Mouse (Mus musculus): ENCODE measurements at regions not wholly inside any gene's neighbourhood (a gene's known extent, or its start where the extent isn't known, plus 50 kb on each side); places are given as distances from the start of the nearest gene placed in this dataset.

DNA sequence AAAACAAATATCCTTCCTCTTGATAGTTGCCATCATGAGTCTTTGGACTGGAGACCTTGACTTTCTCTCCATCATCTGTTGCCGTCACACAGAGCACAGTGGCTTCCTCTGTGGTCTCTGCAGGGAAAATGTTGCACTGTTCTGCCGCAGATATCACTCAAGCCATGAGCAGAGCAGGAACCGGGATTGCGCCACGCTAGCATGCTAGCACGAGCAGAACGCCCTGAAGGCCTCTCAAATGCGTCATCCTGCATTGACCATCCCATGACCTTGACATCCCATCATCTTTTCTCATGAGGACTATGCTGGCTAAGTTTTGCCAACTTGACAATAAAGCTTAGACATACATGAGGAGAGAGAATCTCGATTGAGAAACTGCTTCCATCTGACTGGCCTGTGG lies 134.6 kb upstream of the Thbs1 start:
- Histone ChIP-seq H3K36me3 (ENCODE audit: control insufficient read depth, insufficient read depth, low read length) (no peaks in the 10 kb centered on the region), H3K27me3 (replicated peaks; ENCODE audit: control insufficient read depth, insufficient read depth, low read length) (no peaks in the 10 kb centered on the region), H3K27ac (ENCODE audit: insufficient read depth, low read depth, low read length) (no peak overlapping the region), H3K4me1 (ENCODE audit: control insufficient read depth, insufficient read depth, low read length) (no peaks in the 10 kb centered on the region), H3K4me3 (ENCODE audit: insufficient read depth, low read depth, low read length) (no peak overlapping the region)
- WGBS: 89% methylated on average over 9 of the region's 9 CpGs
- no peak for DNase-seq
- TF ChIP-seq CTCF (conservative IDR thresholded peaks at IDR 0.05; ENCODE audit: insufficient read depth, insufficient read length, low read depth, low read length) (no peak), POLR2A (IDR thresholded peaks at IDR 0.05; ENCODE audit: low read depth, low read length) (no peak)

DNA sequence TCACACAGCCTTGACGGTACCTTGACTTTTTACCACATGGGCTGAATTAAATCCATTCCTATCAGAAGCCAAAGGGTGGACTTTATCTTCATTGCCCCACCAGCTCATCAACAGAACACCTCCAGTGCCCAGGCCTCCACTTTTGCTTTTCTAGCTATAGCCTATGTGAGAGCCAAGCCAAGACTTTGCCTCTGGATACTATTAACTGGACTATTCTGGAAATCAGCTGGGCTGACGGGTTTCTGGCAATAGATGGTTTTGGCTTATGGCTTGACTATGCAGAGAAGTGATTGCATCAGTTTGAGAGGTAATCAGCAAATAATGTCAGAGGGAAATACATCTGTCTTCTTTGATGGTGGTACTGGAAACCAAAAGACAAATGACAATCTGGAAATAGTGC lies 130.8 kb upstream of the Thbs1 start:
- 94% methylated on average over 2 of the region's 2 CpGs for WGBS
- H3K4me3 ChIP-seq (ENCODE audit: insufficient read depth, low read depth, low read length): no peak overlapping the region
- no peaks in the 10 kb centered on the region for H3K36me3 ChIP-seq (ENCODE audit: control insufficient read depth, insufficient read depth, low read length)

DNA sequence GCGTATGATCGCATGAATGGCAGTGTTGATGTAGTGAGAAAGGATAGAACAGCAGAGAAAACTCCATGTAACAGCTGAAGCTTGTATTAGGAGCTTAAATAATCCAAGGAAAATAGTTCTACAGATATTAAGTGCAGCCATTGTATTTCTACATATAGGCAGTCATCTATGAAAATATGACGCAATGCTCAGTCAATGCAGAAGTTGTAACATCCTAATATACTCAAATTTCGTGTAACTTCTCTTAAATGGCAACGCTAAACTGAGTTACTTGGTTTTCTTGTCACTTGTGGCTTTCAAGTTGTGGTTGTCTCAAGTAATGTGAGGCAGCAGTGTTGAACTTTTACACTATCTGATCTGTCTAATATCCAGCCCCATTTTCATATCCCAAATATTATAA lies 127.1 kb upstream of the Thbs1 start:
- no peaks in the 10 kb centered on the region for H3K36me3 ChIP-seq (ENCODE audit: control insufficient read depth, insufficient read depth, low read length)
- no peak overlapping the region for H3K27ac ChIP-seq (ENCODE audit: insufficient read depth, low read depth, low read length)
- 93% methylated on average over 5 of the region's 5 CpGs for WGBS
- TF ChIP-seq CTCF (conservative IDR thresholded peaks at IDR 0.05; ENCODE audit: insufficient read depth, insufficient read length, low read depth, low read length): no peak
- TF ChIP-seq POLR2A (IDR thresholded peaks at IDR 0.05; ENCODE audit: low read depth, low read length): no peak
- H3K4me3 ChIP-seq (ENCODE audit: insufficient read depth, low read depth, low read length): no peak overlapping the region
- DNase-seq: no peak
- no peaks in the 10 kb centered on the region for H3K27me3 ChIP-seq (replicated peaks; ENCODE audit: control insufficient read depth, insufficient read depth, low read length)
- H3K4me1 ChIP-seq (ENCODE audit: control insufficient read depth, insufficient read depth, low read length): no peaks in the 10 kb centered on the region

More for the DNA sequence above, 130.8 kb upstream of the Thbs1 start:
- no peaks in the 10 kb centered on the region for H3K27me3 ChIP-seq (replicated peaks; ENCODE audit: control insufficient read depth, insufficient read depth, low read length)
- H3K27ac ChIP-seq (ENCODE audit: insufficient read depth, low read depth, low read length): no peak overlapping the region
- no peak for DNase-seq
- H3K4me1 ChIP-seq (ENCODE audit: control insufficient read depth, insufficient read depth, low read length): no peaks in the 10 kb centered on the region
- no peak for TF ChIP-seq POLR2A (IDR thresholded peaks at IDR 0.05; ENCODE audit: low read depth, low read length)
- no peak for TF ChIP-seq CTCF (conservative IDR thresholded peaks at IDR 0.05; ENCODE audit: insufficient read depth, insufficient read length, low read depth, low read length)

DNA sequence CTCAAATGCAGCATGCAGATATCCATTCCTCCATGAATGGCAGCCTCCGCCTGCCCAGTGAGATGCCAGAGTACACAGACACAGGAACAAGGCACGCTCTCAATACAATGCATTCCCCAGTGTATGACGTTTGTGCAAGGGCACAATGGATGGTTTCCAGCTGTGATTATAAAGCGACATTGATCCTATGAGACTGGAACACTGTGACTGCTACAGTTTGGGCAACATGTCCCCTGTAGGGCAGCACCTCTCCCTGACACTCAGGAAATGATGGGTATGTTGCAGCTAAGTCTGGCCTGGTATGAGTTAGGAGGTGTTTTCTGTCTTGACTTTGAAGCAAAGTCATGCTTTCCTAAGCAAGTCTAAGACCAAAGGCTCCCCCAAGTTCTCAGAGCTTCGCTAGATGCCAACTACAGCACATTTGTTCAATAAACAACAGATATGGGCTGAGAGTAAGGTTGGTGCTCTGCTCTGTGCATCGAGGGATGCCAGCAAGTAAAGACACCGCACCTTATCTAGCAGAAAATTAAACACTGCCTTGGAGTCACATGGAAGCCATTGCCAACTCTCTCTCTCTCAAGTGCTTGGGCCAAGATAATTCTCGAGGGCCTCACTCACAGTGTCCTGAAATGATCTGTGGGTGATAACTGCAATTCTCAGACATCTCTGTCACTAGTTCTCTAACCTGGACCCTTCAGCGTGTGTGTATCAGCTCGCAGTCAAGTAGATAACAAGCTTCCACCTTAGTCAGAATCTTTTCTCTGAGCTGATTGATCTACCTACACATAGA lies 124.1 kb upstream of the Thbs1 start:
- 86% methylated on average over 10 of the region's 10 CpGs for WGBS
- no peaks in the 10 kb centered on the region for H3K36me3 ChIP-seq (ENCODE audit: control insufficient read depth, insufficient read depth, low read length)
- H3K4me3 ChIP-seq (ENCODE audit: insufficient read depth, low read depth, low read length): no peak overlapping the region
- DNase-seq: no peak
- no peak overlapping the region for H3K27ac ChIP-seq (ENCODE audit: insufficient read depth, low read depth, low read length)
- H3K27me3 ChIP-seq (replicated peaks; ENCODE audit: control insufficient read depth, insufficient read depth, low read length): no peaks in the 10 kb centered on the region
- no peak for TF ChIP-seq POLR2A (IDR thresholded peaks at IDR 0.05; ENCODE audit: low read depth, low read length)
- TF ChIP-seq CTCF (conservative IDR thresholded peaks at IDR 0.05; ENCODE audit: insufficient read depth, insufficient read length, low read depth, low read length): no peak
- H3K4me1 ChIP-seq (ENCODE audit: control insufficient read depth, insufficient read depth, low read length): no peaks in the 10 kb centered on the region

DNA sequence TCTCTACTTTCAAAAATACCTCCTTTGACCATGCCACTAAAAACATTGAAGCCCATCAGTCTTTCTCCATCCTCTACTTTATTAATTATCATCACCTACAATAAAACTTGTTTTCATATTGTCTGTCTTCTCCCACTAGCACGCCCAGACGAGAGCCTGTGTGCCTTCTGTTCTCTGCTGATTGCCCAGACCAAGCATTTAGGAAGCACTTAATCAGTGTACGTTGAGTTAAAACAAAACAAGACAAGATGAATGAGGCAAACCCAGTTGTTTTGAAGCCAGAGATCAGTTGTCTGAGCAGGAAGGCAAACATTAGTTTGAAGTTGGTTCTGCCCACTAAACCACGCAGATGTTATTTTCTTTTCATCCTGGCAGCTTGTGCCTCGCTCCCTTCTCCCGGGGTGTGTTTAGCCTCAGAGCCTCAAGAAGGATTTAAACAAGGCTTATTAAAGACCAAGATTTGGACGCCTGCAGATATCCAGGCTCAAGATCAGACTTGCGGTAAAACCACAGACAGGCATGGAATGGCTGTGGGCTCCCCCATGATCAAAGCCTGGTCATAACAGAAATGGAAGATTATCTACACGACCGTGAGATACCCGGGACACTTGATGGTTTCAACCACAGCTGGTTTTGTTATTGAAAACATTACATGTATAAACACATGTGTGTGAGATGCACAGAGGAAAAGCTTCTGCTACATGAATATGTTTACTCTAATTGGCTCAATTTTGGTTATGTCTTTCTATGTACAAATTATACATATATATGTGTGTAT lies 123.1 kb upstream of the Thbs1 start:
- 46% methylated on average over 11 of the region's 11 CpGs for WGBS
- no peak for TF ChIP-seq CTCF (conservative IDR thresholded peaks at IDR 0.05; ENCODE audit: insufficient read depth, insufficient read length, low read depth, low read length)
- TF ChIP-seq POLR2A (IDR thresholded peaks at IDR 0.05; ENCODE audit: low read depth, low read length): no peak
- H3K4me1 ChIP-seq (ENCODE audit: control insufficient read depth, insufficient read depth, low read length): no peaks in the 10 kb centered on the region
- no peak for DNase-seq
- no peaks in the 10 kb centered on the region for H3K27me3 ChIP-seq (replicated peaks; ENCODE audit: control insufficient read depth, insufficient read depth, low read length)
- H3K36me3 ChIP-seq (ENCODE audit: control insufficient read depth, insufficient read depth, low read length): no peaks in the 10 kb centered on the region
- no peak overlapping the region for H3K4me3 ChIP-seq (ENCODE audit: insufficient read depth, low read depth, low read length)
- H3K27ac ChIP-seq (ENCODE audit: insufficient read depth, low read depth, low read length): no peak overlapping the region

DNA sequence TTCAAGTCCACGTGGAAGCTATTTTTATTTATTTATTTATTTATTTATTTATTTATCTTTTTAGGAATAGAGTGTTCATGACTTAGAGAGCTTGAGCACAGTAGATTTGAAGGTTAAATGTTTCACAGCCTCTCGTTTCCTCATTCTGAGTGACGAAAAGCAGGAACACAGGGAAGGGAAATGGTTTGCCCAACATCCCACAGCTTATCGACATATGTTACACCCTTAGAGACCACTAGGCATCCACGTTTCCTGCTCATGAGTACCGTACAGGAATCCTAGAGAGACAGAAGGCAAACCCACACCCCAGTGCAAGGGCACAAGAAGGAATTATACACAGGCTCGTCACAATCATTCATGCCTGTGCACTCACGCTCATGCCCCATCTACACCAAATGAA lies 122.5 kb upstream of the Thbs1 start:
- TF ChIP-seq CTCF (conservative IDR thresholded peaks at IDR 0.05; ENCODE audit: insufficient read depth, insufficient read length, low read depth, low read length) (no peak), POLR2A (IDR thresholded peaks at IDR 0.05; ENCODE audit: low read depth, low read length) (no peak)
- no peak overlapping the region for H3K4me3 ChIP-seq (ENCODE audit: insufficient read depth, low read depth, low read length)
- WGBS: 86% methylated on average over 8 of the region's 8 CpGs
- no peaks in the 10 kb centered on the region for H3K36me3 ChIP-seq (ENCODE audit: control insufficient read depth, insufficient read depth, low read length)
- no peaks in the 10 kb centered on the region for H3K27me3 ChIP-seq (replicated peaks; ENCODE audit: control insufficient read depth, insufficient read depth, low read length)
- no peaks in the 10 kb centered on the region for H3K4me1 ChIP-seq (ENCODE audit: control insufficient read depth, insufficient read depth, low read length)
- no peak for DNase-seq
- H3K27ac ChIP-seq (ENCODE audit: insufficient read depth, low read depth, low read length): no peak overlapping the region

Measured in kidney, adult 2 months (tissue).